Mouse (Mus musculus): ENCODE data around the gene Cdc14a. TPM values are rescaled to one million over a fixed set of nuclear protein-coding genes. Genes with fewer than 3 reads are reported as not detected.
A peak's percentile ranks its signal among the peaks of the same experiment; 100 is the strongest.
"Not testable (repeated sequence)": the region's sequence is repeated elsewhere in the genome, so short reads cannot be mapped to it uniquely, and the experiment has no call there.

The Cdc14a gene
- total and polyA plus RNA-seq, 3 experiments: 9.3 to 29.9 (median 18.9) TPM

DNA sequence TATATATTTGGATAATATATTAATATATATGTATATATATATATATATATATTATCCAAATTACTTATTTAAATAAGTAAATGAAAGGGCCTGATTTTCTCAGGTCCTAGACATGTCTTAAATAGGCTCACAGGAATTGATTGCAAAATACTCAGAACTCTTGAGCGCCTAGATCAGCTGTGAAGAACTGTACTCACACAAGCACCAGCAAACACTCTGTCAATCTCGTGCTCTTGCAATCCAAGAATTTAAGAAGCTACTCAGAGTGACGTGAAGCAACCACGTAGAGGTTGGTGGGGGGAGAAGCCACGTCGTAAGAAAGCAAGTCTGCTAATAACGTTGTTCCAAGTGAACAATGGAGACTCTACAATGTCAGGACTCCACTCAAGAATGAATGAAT, 66.0 kb downstream of the Cdc14a start:
- Histone ChIP-seq H3K4me3 (ENCODE audit: low read depth, low read length) (no peak overlapping the region), H3K36me3 (replicated peaks) (peaks cover 35% of the 10 kb centered on the region), H3K9me3 (replicated peaks) (no peaks in the 10 kb centered on the region), H3K4me1 (ENCODE audit: insufficient read depth, low read depth, low read length) (peaks cover 50% of the 10 kb centered on the region), H3K27me3 (ENCODE audit: insufficient read depth, low read length) (no peaks in the 10 kb centered on the region)
- ATAC-seq (ENCODE audit: extremely low read depth, insufficient number of reproducible peaks, low FRiP score, poor library complexity, severe bottlenecking) (no peak), DNase-seq (ENCODE audit: low spot score) (no peak)
- TF ChIP-seq CTCF (IDR thresholded peaks at IDR 0.05; ENCODE audit: low read depth, low read length) (no peak), TAL1 (conservative IDR thresholded peaks at IDR 0.05; ENCODE audit: low read depth, low read length) (no peak), GATA2 (IDR thresholded peaks at IDR 0.05; ENCODE audit: borderline replicate concordance, low read depth, low read length) (no peak), GATA1 (IDR thresholded peaks at IDR 0.05; ENCODE audit: borderline replicate concordance, low read length) (no peak), POLR2AphosphoS5 (IDR thresholded peaks at IDR 0.05; ENCODE audit: insufficient replicate concordance, low read depth, low read length) (no peak)

DNA sequence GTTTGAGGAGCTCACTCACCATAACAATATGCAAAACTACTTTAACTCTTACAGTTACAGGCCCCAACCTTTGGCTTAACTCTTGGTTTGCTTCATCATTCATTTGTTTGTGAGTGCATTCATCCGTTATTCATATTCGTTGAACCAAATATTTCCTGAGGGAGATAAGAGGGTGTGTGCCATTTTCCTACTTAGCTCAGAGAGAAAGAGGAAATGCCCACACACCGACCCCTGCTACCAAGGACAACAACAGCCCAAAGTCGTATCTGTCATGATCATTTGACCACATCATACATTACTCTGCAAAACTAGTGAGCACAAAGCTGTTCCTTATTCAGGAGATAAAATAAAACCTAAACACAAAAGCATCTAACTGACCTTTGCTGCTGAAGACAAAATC, 66.7 kb downstream of the Cdc14a start:
- ATAC-seq (ENCODE audit: extremely low read depth, insufficient number of reproducible peaks, low FRiP score, poor library complexity, severe bottlenecking): peak; percentile 74
- peaks cover 36% of the 10 kb centered on the region for H3K36me3 ChIP-seq (replicated peaks)

DNA sequence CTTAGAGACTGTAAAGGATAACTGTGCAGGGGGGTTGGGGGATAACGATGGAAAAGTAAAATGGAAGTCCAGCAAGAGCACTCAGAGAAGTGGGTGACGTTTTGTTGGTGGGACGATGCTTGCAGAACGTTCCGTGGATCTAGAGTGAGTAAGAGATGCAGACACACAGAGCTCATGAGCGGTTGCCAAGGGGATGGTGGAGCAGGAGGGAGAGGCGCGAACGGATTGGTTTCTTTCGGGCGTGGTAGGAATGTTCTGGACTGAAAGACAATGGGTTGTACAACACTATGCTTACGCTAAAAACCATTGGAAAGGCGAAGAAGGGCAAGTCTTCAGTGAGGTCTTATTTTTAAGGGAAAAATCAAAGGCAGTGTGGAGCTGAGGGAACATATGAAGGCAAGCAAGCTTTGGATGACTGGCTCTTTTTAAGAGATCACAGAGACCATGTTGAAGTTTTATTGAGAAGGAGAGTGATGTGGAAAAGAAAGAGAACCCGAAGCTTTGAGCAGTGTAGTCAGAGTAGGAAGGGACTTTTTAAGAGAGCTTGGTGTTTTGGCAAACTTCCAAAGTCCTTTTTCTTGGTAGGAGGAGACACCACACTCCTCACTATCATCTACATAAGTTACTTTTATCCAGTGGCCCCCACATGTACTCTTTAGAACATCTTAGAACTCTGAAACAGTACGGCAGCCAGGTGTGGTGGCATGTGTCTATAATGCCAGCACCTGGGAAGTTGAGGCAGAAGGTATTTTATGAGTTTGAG, 68.6 kb downstream of the Cdc14a start:
- DNase-seq (ENCODE audit: low spot score) (no peak), ATAC-seq (ENCODE audit: extremely low read depth, insufficient number of reproducible peaks, low FRiP score, poor library complexity, severe bottlenecking) (no peak)
- TF ChIP-seq GATA1 (IDR thresholded peaks at IDR 0.05; ENCODE audit: borderline replicate concordance, low read length): no peak
- TF ChIP-seq CTCF (IDR thresholded peaks at IDR 0.05; ENCODE audit: low read depth, low read length): no peak
- TF ChIP-seq POLR2AphosphoS5 (IDR thresholded peaks at IDR 0.05; ENCODE audit: insufficient replicate concordance, low read depth, low read length): no peak
- TF ChIP-seq GATA2 (IDR thresholded peaks at IDR 0.05; ENCODE audit: borderline replicate concordance, low read depth, low read length): no peak
- no peak for TF ChIP-seq TAL1 (conservative IDR thresholded peaks at IDR 0.05; ENCODE audit: low read depth, low read length)
- Histone ChIP-seq H3K36me3 (replicated peaks) (peaks cover 39% of the 10 kb centered on the region), H3K4me1 (ENCODE audit: insufficient read depth, low read depth, low read length) (peaks cover 54% of the 10 kb centered on the region), H3K9me3 (replicated peaks) (no peaks in the 10 kb centered on the region), H3K27me3 (ENCODE audit: insufficient read depth, low read length) (no peaks in the 10 kb centered on the region), H3K4me3 (ENCODE audit: low read depth, low read length) (no peak overlapping the region)

More for the DNA sequence above, 66.7 kb downstream of the Cdc14a start:
- peak; percentile 6 for DNase-seq (ENCODE audit: low spot score)
- TF ChIP-seq GATA2 (IDR thresholded peaks at IDR 0.05; ENCODE audit: borderline replicate concordance, low read depth, low read length) (no peak), CTCF (IDR thresholded peaks at IDR 0.05; ENCODE audit: low read depth, low read length) (no peak), POLR2AphosphoS5 (IDR thresholded peaks at IDR 0.05; ENCODE audit: insufficient replicate concordance, low read depth, low read length) (no peak), GATA1 (IDR thresholded peaks at IDR 0.05; ENCODE audit: borderline replicate concordance, low read length) (no peak), TAL1 (conservative IDR thresholded peaks at IDR 0.05; ENCODE audit: low read depth, low read length) (no peak)
- no peaks in the 10 kb centered on the region for H3K27me3 ChIP-seq (ENCODE audit: insufficient read depth, low read length)
- H3K4me3 ChIP-seq (ENCODE audit: low read depth, low read length): no peak overlapping the region
- peaks cover 56% of the 10 kb centered on the region for H3K4me1 ChIP-seq (ENCODE audit: insufficient read depth, low read depth, low read length)
- H3K9me3 ChIP-seq (replicated peaks): no peaks in the 10 kb centered on the region

DNA sequence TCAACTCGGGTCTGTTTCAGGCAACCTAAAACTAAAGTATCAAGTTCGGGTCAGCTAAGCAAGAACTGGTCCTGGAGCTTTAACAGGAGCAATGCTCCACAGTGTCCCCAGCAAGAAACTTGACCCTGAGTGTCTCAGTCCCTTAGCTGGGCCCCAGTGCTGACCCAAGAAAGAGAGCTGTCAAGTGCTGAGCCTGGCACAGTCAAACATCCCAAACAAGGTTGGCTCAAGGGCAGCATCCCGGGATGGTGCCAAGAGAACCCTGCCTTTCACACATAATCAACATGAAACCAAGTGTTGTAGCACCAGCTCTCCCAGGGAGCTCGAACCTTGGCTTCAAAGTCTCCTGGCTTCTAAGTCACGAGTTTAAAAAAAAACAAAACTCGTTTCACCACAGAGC, 71.3 kb downstream of the Cdc14a start:
- H3K27me3 ChIP-seq (ENCODE audit: insufficient read depth, low read length): no peaks in the 10 kb centered on the region
- TF ChIP-seq TAL1 (conservative IDR thresholded peaks at IDR 0.05; ENCODE audit: low read depth, low read length): no peak
- no peak for TF ChIP-seq GATA2 (IDR thresholded peaks at IDR 0.05; ENCODE audit: borderline replicate concordance, low read depth, low read length)
- TF ChIP-seq CTCF (IDR thresholded peaks at IDR 0.05; ENCODE audit: low read depth, low read length): no peak
- TF ChIP-seq GATA1 (IDR thresholded peaks at IDR 0.05; ENCODE audit: borderline replicate concordance, low read length): no peak
- TF ChIP-seq POLR2AphosphoS5 (IDR thresholded peaks at IDR 0.05; ENCODE audit: insufficient replicate concordance, low read depth, low read length): no peak
- peaks cover 45% of the 10 kb centered on the region for H3K4me1 ChIP-seq (ENCODE audit: insufficient read depth, low read depth, low read length)
- no peaks in the 10 kb centered on the region for H3K9me3 ChIP-seq (replicated peaks)
- ATAC-seq (ENCODE audit: extremely low read depth, insufficient number of reproducible peaks, low FRiP score, poor library complexity, severe bottlenecking): no peak
- H3K36me3 ChIP-seq (replicated peaks): peaks cover 36% of the 10 kb centered on the region
- no peak overlapping the region for H3K4me3 ChIP-seq (ENCODE audit: low read depth, low read length)
- no peak for DNase-seq (ENCODE audit: low spot score)

DNA sequence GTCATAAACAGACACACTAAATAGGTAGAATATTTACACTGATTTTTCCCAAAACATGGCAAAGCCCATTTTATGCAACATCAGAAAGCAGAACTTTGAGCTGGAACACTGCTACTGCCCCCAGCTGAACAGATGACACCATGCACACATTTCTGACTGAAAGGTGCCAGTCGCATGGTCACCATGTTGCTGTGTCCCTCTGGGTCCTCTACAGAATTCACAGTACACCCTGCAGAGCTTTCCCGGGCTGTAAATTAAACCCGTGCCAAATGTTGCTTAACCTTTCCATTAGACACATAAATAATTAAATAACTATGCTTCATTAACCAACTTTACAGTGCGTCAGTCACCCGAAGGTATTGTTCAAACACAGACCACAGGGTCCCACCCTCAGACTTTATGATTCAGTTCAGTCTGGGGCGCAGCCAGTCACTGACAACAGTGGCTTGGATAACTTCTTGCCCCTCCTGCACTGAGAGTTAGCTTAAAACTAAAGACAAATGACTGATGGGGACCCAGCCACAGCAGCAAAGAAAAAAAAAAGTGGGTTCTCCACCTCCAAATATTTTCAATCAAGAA, 73.4 kb downstream of the Cdc14a start:
- peaks cover 28% of the 10 kb centered on the region for H3K4me1 ChIP-seq (ENCODE audit: insufficient read depth, low read depth, low read length)
- peaks cover 45% of the 10 kb centered on the region for H3K36me3 ChIP-seq (replicated peaks)
- no peaks in the 10 kb centered on the region for H3K9me3 ChIP-seq (replicated peaks)
- TF ChIP-seq GATA2 (IDR thresholded peaks at IDR 0.05; ENCODE audit: borderline replicate concordance, low read depth, low read length) (no peak), CTCF (IDR thresholded peaks at IDR 0.05; ENCODE audit: low read depth, low read length) (no peak), GATA1 (IDR thresholded peaks at IDR 0.05; ENCODE audit: borderline replicate concordance, low read length) (no peak), TAL1 (conservative IDR thresholded peaks at IDR 0.05; ENCODE audit: low read depth, low read length) (no peak), POLR2AphosphoS5 (IDR thresholded peaks at IDR 0.05; ENCODE audit: insufficient replicate concordance, low read depth, low read length) (no peak)
- ATAC-seq (ENCODE audit: extremely low read depth, insufficient number of reproducible peaks, low FRiP score, poor library complexity, severe bottlenecking) (no peak), DNase-seq (ENCODE audit: low spot score) (no peak)
- no peak overlapping the region for H3K4me3 ChIP-seq (ENCODE audit: low read depth, low read length)
- H3K27me3 ChIP-seq (ENCODE audit: insufficient read depth, low read length): no peaks in the 10 kb centered on the region

DNA sequence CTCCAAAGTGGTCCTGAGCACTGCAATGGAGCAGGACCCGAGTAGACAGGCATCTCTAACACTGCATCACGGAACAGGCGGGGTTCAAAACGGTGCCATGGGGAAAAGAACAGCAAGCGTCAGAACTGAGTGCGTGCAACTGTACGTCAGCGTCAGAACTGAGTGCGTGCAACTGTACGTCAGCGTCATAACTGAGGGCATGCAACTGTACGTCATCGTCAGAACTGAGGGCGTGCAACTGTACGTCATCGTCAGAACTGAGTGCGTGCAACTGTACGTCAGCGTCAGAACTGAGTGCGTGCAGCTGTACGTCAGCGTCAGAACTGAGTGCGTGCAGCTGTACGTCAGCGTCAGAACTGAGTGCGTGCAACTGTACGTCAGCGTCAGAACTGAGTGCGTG, 76.3 kb downstream of the Cdc14a start:
- H3K27me3 ChIP-seq (ENCODE audit: insufficient read depth, low read length); H3K4me3 ChIP-seq (ENCODE audit: low read depth, low read length); ATAC-seq (ENCODE audit: extremely low read depth, insufficient number of reproducible peaks, low FRiP score, poor library complexity, severe bottlenecking); H3K4me1 ChIP-seq (ENCODE audit: insufficient read depth, low read depth, low read length); DNase-seq (ENCODE audit: low spot score); H3K9me3 ChIP-seq (replicated peaks): not testable (repeated sequence)
- H3K36me3 ChIP-seq (replicated peaks): peaks cover 56% of the 10 kb centered on the region

Data from G1E (cell line).